Mouse (Mus musculus) embryo, embryonic 11 days (tissue): Measurements from ENCODE around the gene Mpp1.

ENCODE experiments used
- DNase-seq: peaks from one replicate; pipeline ENCODE4 v3.0.0-alpha.2; 2015

Mpp1 gene

GRCm38 (mm10) chrX:75130467-75131160 is at the start of gene Mpp1:
Gene Mpp1 (minus strand): TSS chrX:75131016.
- DNase-seq, result peak; percentile 89

- no peak for DNase-seq
Measured at GRCm38 (mm10) chrX:75163670-75164069, 32.9 kb upstream of the Mpp1 start, which contains the start of gene Smim9. Gene Smim9 (minus strand): TSS chrX:75163770.

- peak; percentile 73 for DNase-seq
Measured at GRCm38 (mm10) chrX:75155576-75156243, 24.9 kb upstream of the Mpp1 start.

- no peak for DNase-seq
Measured at GRCm38 (mm10) chrX:75152249-75152648, 21.4 kb upstream of the Mpp1 start.

GRCm38 (mm10) chrX:75150304-75150703 is 19.5 kb upstream of the Mpp1 start:
- no peak for DNase-seq

GRCm38 (mm10) chrX:75148414-75148813 is 17.6 kb upstream of the Mpp1 start:
- DNase-seq, result no peak

GRCm38 (mm10) chrX:75143124-75143555 is 12.3 kb upstream of the Mpp1 start:
- DNase-seq, result peak; percentile 41

GRCm38 (mm10) chrX:75138182-75138581 is 7.4 kb upstream of the Mpp1 start:
- no peak for DNase-seq

GRCm38 (mm10) chrX:75137729-75138128 is 6.9 kb upstream of the Mpp1 start:
- no peak for DNase-seq

- no peak for DNase-seq
Measured at GRCm38 (mm10) chrX:75136938-75137337, 6.1 kb upstream of the Mpp1 start.

GRCm38 (mm10) chrX:75129474-75129873 is 1.3 kb downstream of the Mpp1 start:
- no peak for DNase-seq

- DNase-seq, result peak; percentile 4
Measured at GRCm38 (mm10) chrX:75128333-75128980, 2.4 kb downstream of the Mpp1 start.

- no peak for DNase-seq
Measured at GRCm38 (mm10) chrX:75126893-75127292, 3.9 kb downstream of the Mpp1 start.

- DNase-seq, result no peak
Measured at GRCm38 (mm10) chrX:75125606-75126005, 5.2 kb downstream of the Mpp1 start.

- no peak for DNase-seq
Measured at GRCm38 (mm10) chrX:75115550-75115949, 15.3 kb downstream of the Mpp1 start.

- DNase-seq, result no peak
Measured at GRCm38 (mm10) chrX:75102293-75102692, 28.5 kb downstream of the Mpp1 start.

- DNase-seq, result no peak
Measured at GRCm38 (mm10) chrX:75098799-75099198, 32.0 kb downstream of the Mpp1 start.

- peak; percentile 13 for DNase-seq
Measured at GRCm38 (mm10) chrX:75096163-75096770, 34.5 kb downstream of the Mpp1 start.

- DNase-seq, result peak; percentile 90
Measured at GRCm38 (mm10) chrX:75095369-75096162, 35.2 kb downstream of the Mpp1 start, which contains the start of gene Dkc1. Gene Dkc1 (plus strand): TSS chrX:75095854.

GRCm38 (mm10) chrX:75085654-75086053 is 45.2 kb downstream of the Mpp1 start:
- DNase-seq, result peak; percentile 1

- peak; percentile 74 for DNase-seq
Measured at GRCm38 (mm10) chrX:75084774-75085508, 45.9 kb downstream of the Mpp1 start, which contains the start of gene Gab3. Gene Gab3 (minus strand): TSS chrX:75085458.
